Mouse (Mus musculus): ENCODE results near the gene Zfp710. TPM values are rescaled to one million over a fixed set of nuclear protein-coding genes. Genes with fewer than 3 reads are reported as not detected.

Zfp710 gene
- polyA plus RNA-seq, 1 experiment from 2014 or later: 5.9 TPM

GRCm38 (mm10) chr7:80098389-80098976 lies 73.9 kb downstream of the Zfp710 start:
- H3K4me3 ChIP-seq (ENCODE audit: low read depth, low read length): no peak overlapping the region
- TF ChIP-seq CTCF (IDR thresholded peaks at IDR 0.05; ENCODE audit: low read depth) (no peak), EP300 (IDR thresholded peaks at IDR 0.05; ENCODE audit: low read depth) (no peak)
- ATAC-seq: peak; percentile 45

DNA sequence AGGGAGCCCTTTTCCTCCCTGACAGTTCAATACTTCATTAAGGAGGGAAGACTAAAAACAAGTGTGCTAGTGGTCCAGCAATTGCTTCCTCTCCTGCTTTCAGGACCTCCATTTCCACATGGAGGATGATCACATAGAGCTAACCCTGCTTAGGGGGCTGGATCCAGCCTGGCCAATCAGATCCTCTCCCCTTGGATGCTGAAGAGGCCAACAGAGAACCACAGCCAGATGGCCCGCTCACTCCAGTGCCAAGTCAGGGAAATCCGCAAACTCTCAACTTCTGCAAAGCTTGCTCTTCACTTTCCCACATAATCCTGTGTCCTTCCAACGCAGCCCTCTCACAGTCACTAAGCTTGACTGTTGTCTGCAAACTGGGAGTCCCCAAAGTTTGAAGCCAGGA lies 78.7 kb downstream of the Zfp710 start:
- 65% methylated on average over 3 of the region's 3 CpGs for WGBS (ENCODE audit: insufficient replicate concordance)
- no peak for DNase-seq
- no peak overlapping the region for H3K9ac ChIP-seq (replicated peaks)
- H3K4me2 ChIP-seq (ENCODE audit: low read depth, low read length): no peak overlapping the region
- H3K4me3 ChIP-seq (ENCODE audit: low read depth, low read length): no peak overlapping the region
- peaks cover 24% of the 10 kb centered on the region for H3K36me3 ChIP-seq (replicated peaks; ENCODE audit: insufficient read depth, low read length)
- H3K4me1 ChIP-seq (ENCODE audit: insufficient read depth): peaks cover 4% of the 10 kb centered on the region; the same call in 1 of the 2 replicates
- no peak for ATAC-seq
- no peak for TF ChIP-seq CTCF (IDR thresholded peaks at IDR 0.05; ENCODE audit: low read depth)
- TF ChIP-seq EP300 (IDR thresholded peaks at IDR 0.05; ENCODE audit: low read depth): no peak
- H3K9me3 ChIP-seq (ENCODE audit: low read length): no peaks in the 10 kb centered on the region
- no peak overlapping the region for H3K27ac ChIP-seq (ENCODE audit: low read depth)
- H3K27me3 ChIP-seq (ENCODE audit: insufficient read depth, low read length): no peaks in the 10 kb centered on the region

More at GRCm38 (mm10) chr7:80098389-80098976, 73.9 kb downstream of the Zfp710 start:
- H3K4me2 ChIP-seq (ENCODE audit: low read depth, low read length): no peak overlapping the region
- no peaks in the 10 kb centered on the region for H3K27me3 ChIP-seq (ENCODE audit: insufficient read depth, low read length)
- DNase-seq: no peak
- WGBS (ENCODE audit: insufficient replicate concordance): 85% methylated on average over 13 of the region's 13 CpGs
- H3K9ac ChIP-seq (replicated peaks): no peak overlapping the region
- no peak overlapping the region for H3K27ac ChIP-seq (ENCODE audit: low read depth)
- H3K9me3 ChIP-seq (ENCODE audit: low read length): no peaks in the 10 kb centered on the region
- no peaks in the 10 kb centered on the region; the same call in 1 of the 2 replicates for H3K4me1 ChIP-seq (ENCODE audit: insufficient read depth)
- H3K36me3 ChIP-seq (replicated peaks; ENCODE audit: insufficient read depth, low read length): peaks cover 64% of the 10 kb centered on the region

DNA sequence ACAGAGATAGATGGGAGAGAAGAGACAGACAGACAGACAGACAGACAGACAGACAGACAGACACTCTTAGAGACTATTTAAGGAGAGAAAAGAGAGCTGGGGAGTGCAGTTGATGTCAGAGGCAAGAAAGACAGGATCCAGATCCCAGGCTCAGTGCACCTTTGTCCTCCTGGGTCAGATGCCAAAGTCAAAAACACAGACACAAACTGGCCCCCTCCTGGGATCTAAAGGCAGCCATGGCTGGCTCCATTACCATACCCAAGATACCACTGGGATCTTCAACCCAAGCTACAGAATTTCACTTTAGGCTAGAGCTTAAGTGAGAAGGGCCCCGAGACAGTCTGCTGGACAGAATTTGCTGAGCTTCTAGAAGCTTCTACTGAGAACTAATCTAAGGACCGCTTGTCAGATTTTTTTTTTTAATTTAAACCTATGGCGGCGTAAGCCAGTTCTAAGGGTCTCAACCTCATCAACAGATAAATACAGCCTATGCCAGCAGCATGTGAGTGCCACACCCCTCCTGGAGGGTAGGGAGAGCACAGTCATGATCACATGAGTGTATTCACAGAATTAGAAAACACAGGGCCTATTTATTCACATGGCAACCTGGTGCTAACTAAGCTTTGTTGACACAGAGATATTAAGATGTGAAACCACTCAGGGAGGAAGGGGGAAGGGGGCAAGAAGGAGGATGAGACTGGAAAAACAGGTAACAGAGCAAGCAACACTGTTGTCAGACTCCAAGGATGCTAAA lies 81.2 kb downstream of the Zfp710 start:
- Histone ChIP-seq H3K27me3 (ENCODE audit: insufficient read depth, low read length) (no peaks in the 10 kb centered on the region), H3K4me2 (ENCODE audit: low read depth, low read length) (no peak overlapping the region), H3K4me3 (ENCODE audit: low read depth, low read length) (no peak overlapping the region), H3K4me1 (ENCODE audit: insufficient read depth) (peaks cover 4% of the 10 kb centered on the region; the same call in 1 of the 2 replicates), H3K9ac (replicated peaks) (no peak overlapping the region), H3K27ac (ENCODE audit: low read depth) (no peak overlapping the region), H3K36me3 (replicated peaks; ENCODE audit: insufficient read depth, low read length) (peaks cover 3% of the 10 kb centered on the region; the same call in 1 of the 2 replicates), H3K9me3 (ENCODE audit: low read length) (no peaks in the 10 kb centered on the region)
- DNase-seq (no peak), ATAC-seq (no peak)
- 83% methylated on average over 4 of the region's 4 CpGs for WGBS (ENCODE audit: insufficient replicate concordance)
- TF ChIP-seq EP300 (IDR thresholded peaks at IDR 0.05; ENCODE audit: low read depth) (no peak), CTCF (IDR thresholded peaks at IDR 0.05; ENCODE audit: low read depth) (no peak)

GRCm38 (mm10) chr7:80106441-80106840 lies 81.8 kb downstream of the Zfp710 start:
- no peaks in the 10 kb centered on the region for H3K27me3 ChIP-seq (ENCODE audit: insufficient read depth, low read length)
- ATAC-seq: no peak
- H3K4me3 ChIP-seq (ENCODE audit: low read depth, low read length): no peak overlapping the region
- TF ChIP-seq EP300 (IDR thresholded peaks at IDR 0.05; ENCODE audit: low read depth) (no peak), CTCF (IDR thresholded peaks at IDR 0.05; ENCODE audit: low read depth) (no peak)
- H3K4me2 ChIP-seq (ENCODE audit: low read depth, low read length): no peak overlapping the region
- H3K9me3 ChIP-seq (ENCODE audit: low read length): no peaks in the 10 kb centered on the region
- 95% methylated on average over 1 of the region's 1 CpGs for WGBS (ENCODE audit: insufficient replicate concordance)
- H3K27ac ChIP-seq (ENCODE audit: low read depth): no peak overlapping the region
- no peak overlapping the region for H3K9ac ChIP-seq (replicated peaks)
- peaks cover 3% of the 10 kb centered on the region; the same call in 1 of the 2 replicates for H3K36me3 ChIP-seq (replicated peaks; ENCODE audit: insufficient read depth, low read length)
- H3K4me1 ChIP-seq (ENCODE audit: insufficient read depth): peaks cover 10% of the 10 kb centered on the region
- DNase-seq: no peak

GRCm38 (mm10) chr7:80111066-80112045 lies 86.7 kb downstream of the Zfp710 start:
- no peak overlapping the region for H3K9ac ChIP-seq (replicated peaks)
- TF ChIP-seq CTCF (IDR thresholded peaks at IDR 0.05; ENCODE audit: low read depth): no peak
- TF ChIP-seq EP300 (IDR thresholded peaks at IDR 0.05; ENCODE audit: low read depth): no peak
- H3K4me2 ChIP-seq (ENCODE audit: low read depth, low read length): no peak overlapping the region
- H3K27me3 ChIP-seq (ENCODE audit: insufficient read depth, low read length): no peaks in the 10 kb centered on the region
- H3K9me3 ChIP-seq (ENCODE audit: low read length): no peaks in the 10 kb centered on the region
- H3K4me1 ChIP-seq (ENCODE audit: insufficient read depth): peaks cover 31% of the 10 kb centered on the region
- no peaks in the 10 kb centered on the region; the same call in 1 of the 2 replicates for H3K36me3 ChIP-seq (replicated peaks; ENCODE audit: insufficient read depth, low read length)
- 68% methylated on average over 9 of the region's 9 CpGs for WGBS (ENCODE audit: insufficient replicate concordance)
- H3K4me3 ChIP-seq (ENCODE audit: low read depth, low read length): no peak overlapping the region
- DNase-seq (no peak), ATAC-seq (no peak)
- H3K27ac ChIP-seq (ENCODE audit: low read depth): 0 out of 2 replicates have a peak overlapping the region, but pooled peaks have one; percentile 7

All from liver, postnatal 0 days (tissue).